Mouse (Mus musculus) layer of hippocampus, adult 9-11 months (tissue): ENCODE results near the gene Mllt3.

Experiments used
- DNase-seq: peaks from one replicate; pipeline ENCODE4 v3.0.0; 2022

Mllt3 gene

GRCm38 (mm10) chr4:88033216-88033653 lies at the start of gene Mllt3:
Gene Mllt3 (minus strand): TSS chr4:88033364.
- DNase-seq: peak; percentile 93

- DNase-seq: no peak
Observed at GRCm38 (mm10) chr4:88082381-88082780, 49.2 kb upstream of the Mllt3 start.

- no peak for DNase-seq
Observed at GRCm38 (mm10) chr4:88081885-88082284, 48.7 kb upstream of the Mllt3 start.

- no peak for DNase-seq
Observed at GRCm38 (mm10) chr4:88081417-88081816, 48.3 kb upstream of the Mllt3 start.

GRCm38 (mm10) chr4:88078983-88079382 lies 45.8 kb upstream of the Mllt3 start:
- no peak for DNase-seq

GRCm38 (mm10) chr4:88075388-88075787 lies 42.2 kb upstream of the Mllt3 start:
- no peak for DNase-seq

- DNase-seq: no peak
Observed at GRCm38 (mm10) chr4:88046280-88046679, 13.1 kb upstream of the Mllt3 start.

- no peak for DNase-seq
Observed at GRCm38 (mm10) chr4:88045151-88045550, 12.0 kb upstream of the Mllt3 start.

GRCm38 (mm10) chr4:88035361-88035760 lies 2.2 kb upstream of the Mllt3 start:
- peak; percentile 31 for DNase-seq

GRCm38 (mm10) chr4:88034387-88035157 lies 1.4 kb upstream of the Mllt3 start:
- no peak for DNase-seq

- DNase-seq: no peak
Observed at GRCm38 (mm10) chr4:88033729-88034386, 694 bp upstream of the Mllt3 start.

GRCm38 (mm10) chr4:88032151-88033098 lies 739 bp downstream of the Mllt3 start:
- peak; percentile 68 for DNase-seq

GRCm38 (mm10) chr4:88031211-88032150 lies 1.7 kb downstream of the Mllt3 start:
- DNase-seq: peak; percentile 22

- DNase-seq: no peak
Observed at GRCm38 (mm10) chr4:88023567-88023966, 9.6 kb downstream of the Mllt3 start.

GRCm38 (mm10) chr4:88022623-88023022 lies 10.5 kb downstream of the Mllt3 start:
- no peak for DNase-seq

- DNase-seq: no peak
Observed at GRCm38 (mm10) chr4:88020421-88020820, 12.7 kb downstream of the Mllt3 start.

- no peak for DNase-seq
Observed at GRCm38 (mm10) chr4:88019645-88020044, 13.5 kb downstream of the Mllt3 start.

GRCm38 (mm10) chr4:88017452-88018350 lies 15.5 kb downstream of the Mllt3 start:
- no peak for DNase-seq

GRCm38 (mm10) chr4:88015765-88016164 lies 17.4 kb downstream of the Mllt3 start:
- DNase-seq: no peak

GRCm38 (mm10) chr4:88015261-88015660 lies 17.9 kb downstream of the Mllt3 start:
- DNase-seq: no peak

- no peak for DNase-seq
Observed at GRCm38 (mm10) chr4:88012774-88013173, 20.4 kb downstream of the Mllt3 start.
